Mouse (Mus musculus): Measurements from ENCODE around the gene Lenep. TPM values are rescaled to one million over a fixed set of nuclear protein-coding genes. Genes with fewer than 3 reads are reported as not detected.
"Not testable (repeated sequence)": the region's sequence is repeated elsewhere in the genome, so short reads cannot be mapped to it uniquely, and the experiment has no call there.

The Lenep gene
- total RNA-seq (2021) = under 1 TPM; 0.24 to 0.72 TPM

DNA sequence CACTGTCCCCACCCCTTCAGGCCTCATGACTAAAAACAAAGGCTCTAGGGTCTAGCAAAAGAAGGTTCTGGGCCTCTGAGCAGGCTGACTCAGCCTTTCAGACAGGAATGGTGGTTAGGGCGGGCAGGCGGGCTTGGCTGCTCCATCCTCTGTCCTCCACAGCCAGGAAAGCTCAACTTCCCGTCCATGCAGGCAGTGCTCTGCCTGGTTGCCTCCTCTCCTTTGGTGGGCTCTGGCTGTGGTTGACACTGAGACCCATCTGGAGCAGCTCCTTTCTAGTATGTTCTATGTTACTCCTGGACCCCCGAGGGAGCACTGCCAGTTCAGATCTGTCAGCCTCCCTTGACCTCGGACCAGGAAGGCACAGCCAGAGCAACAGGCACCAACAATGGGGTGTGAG lies at the start of gene Lenep:
Gene Lenep, minus strand, starts transcription at position 101 of the 400 bp plus-strand sequence.
- no peak for DNase-seq
- intact Hi-C loops (cut with DNase I) = no loop called here

DNA sequence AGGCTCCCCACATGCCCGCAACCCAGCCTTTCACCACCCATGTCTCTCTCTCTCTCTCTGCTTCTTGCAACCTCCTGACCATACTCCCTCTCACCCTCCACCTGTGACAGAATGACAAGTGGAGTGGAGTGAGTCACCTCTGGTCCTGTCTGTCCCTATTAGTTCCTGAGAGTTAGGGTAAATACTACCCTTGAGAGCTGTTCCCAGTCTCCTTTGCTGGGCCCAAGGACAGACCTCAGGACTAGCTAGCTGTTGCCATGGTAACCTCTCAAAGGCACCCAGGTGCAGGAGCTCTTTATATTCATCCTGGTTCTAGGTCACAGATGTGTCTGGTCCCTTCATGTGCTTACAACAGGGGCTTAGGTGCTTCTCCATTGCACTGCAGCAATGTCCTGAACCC lies 49.3 kb upstream of the Lenep start:
- intact Hi-C loops (cut with DNase I) = no loop called here

DNA sequence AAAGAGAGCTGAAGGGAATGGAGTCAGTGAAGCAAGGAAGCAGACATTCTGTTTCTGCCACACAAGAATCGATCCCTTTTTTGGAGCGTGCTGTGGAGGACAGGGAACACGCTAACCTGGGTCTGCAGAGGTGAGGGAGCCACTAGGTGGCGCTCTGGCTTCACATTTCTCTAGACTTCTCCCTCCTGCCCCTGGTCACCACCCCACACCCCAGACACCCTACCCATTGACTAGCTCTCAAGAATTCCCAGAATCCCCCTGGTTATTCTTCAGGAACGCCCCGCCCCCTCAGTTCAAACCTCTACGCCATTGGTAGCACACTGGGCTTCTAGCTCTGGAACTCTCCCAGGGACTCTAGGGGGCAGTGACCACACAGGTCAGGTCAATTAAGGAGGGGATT lies 46.9 kb upstream of the Lenep start:
- peak; percentile 74 to 79 for DNase-seq
- intact Hi-C loops (cut with DNase I) = loop anchor here (2.0 to 5.0 kb wide), 2 partner anchors 35 to 52 kb away; no protein-coding TSS in a partner anchor

More for the DNA sequence above, 49.3 kb upstream of the Lenep start:
- DNase-seq = no peak

DNA sequence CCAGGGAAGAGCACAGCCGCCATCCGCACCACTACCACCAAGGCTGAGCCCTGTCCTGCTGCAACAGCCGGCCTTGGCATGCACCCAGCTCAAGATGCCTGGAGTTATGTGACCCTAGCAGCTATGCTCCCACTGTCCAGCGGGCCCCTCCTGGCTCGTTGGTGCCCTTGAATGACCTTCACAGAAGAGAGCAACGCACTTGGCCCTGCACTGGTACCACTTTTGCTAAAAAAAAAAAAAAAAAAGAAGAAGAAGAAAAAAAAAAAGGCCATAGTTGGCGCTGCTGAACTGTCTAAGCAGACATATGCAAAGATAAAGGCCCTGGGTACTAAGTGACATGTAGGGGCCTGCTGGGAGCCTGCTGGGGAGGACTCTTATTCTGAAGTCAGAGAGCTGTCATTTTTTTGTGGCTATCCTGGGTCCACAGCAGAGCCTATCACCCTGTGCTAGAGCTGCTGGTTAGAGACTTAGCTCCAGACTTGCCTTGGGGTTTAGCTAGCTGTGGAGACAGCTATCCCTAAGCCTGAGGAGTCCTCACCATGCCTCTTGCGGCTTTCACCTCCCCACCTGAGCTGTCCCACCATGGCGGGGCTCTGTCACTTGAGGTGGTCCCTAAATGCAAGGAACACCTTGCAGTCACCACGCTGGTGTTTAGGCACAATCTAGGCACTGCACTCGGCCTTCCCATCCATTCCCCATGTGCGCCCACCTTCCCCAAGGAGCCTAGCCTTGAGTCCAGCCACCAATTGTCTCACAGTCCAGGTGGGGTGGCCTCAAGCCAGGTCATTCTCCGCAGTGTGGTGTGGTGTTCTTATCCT lies 46.3 kb upstream of the Lenep start:
- intact Hi-C loops (cut with DNase I) = loop anchor here (2.0 to 5.0 kb wide), 2 partner anchors 36 to 52 kb away; no protein-coding TSS in a partner anchor
- DNase-seq = peak in 1 of 2 experiments; percentile 41

DNA sequence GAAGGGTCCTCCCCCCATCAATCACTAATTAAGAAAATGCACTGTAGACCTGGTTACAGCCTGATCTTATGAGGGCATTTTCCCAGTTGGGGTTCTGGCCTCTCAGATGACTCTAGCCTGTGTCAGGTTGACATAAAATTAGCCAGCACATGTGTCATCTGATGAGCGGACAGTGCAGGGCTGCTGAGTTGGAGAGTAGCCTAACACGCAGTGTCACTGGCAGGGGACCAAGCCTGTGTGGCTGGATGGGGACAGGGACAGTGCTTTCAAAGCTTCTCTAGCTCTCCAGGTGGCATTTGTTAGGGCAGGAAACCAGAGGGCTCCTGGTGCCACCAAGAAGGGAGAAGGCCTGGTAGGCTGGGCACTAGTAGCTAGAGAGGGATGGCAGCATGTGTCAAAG lies 38.1 kb upstream of the Lenep start:
- DNase-seq = no peak
- intact Hi-C loops (cut with DNase I) = no loop called here

DNA sequence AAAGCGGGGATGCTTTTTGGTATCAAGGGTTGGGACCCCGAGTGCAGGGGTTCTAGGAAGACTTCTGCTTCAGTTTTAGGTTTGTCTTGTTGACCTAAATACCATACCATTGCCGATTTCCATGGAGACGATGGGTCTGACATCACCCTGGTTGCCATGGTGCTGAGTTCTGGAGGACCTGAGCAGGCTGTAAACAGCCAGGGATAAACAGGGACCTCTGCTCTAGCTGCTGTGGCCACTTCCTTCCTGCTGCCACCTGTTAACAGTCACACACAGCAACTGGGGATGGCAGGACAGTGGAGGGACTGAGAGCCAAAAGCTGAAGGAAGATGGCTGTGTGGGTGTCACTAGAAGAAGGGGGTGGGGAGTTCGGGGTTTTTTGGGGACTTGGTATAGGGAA lies 34.7 kb upstream of the Lenep start:
- intact Hi-C loops (cut with DNase I) = loop anchor here (2.0 kb wide), 1 partner anchor 16 kb away; no protein-coding TSS in a partner anchor
- no peak for DNase-seq

DNA sequence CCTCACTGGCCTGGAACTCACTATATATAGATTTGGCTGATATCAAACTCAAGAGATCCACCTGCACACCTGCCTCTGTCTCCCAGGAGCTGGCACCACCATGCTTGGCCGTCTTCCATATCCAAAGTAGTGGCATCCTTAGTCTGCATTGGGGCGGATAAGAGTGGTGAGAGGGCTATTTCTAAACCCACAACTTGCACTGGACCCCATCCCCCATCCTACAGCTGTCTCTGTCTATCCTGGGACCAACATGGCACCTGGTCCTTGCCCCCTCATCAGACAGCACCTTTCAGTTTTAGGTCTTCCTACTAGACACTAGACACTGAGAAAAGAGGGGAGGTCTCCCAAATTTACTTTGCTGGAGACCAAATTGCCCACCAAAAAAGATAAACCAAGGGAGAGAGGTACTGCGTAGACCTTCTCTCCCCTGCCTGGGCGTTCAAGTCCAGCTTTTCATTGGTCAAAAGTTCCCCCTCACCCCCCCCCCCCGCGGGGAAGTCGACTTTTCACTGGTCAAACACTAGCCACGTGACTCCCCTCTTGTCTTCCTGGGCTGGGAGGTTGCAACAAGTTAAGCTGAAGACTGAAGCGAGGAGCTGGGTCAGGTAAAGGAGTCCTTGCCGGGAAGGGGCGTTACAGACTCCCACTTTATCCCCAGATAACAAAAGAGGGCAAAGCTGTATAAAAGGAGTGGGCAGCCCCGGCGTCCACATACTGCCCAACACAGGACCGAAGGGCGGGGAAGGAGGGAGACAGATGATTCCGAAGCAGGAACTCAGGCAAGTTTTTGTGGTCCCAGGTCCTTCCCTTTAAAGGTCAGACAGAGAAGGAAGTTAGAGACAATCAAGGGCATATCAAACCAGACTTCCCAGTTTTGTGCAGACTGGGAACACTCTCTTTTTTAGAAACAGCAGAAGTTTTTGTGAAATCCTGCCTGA lies 33.9 kb upstream of the Lenep start, which contains the start of gene Pbxip1:
Gene Pbxip1, plus strand, starts transcription at position 531 of the 938 bp plus-strand sequence.
- intact Hi-C loops (cut with DNase I) = loop anchor here (2.0 kb wide), 1 partner anchor 16 kb away; no protein-coding TSS in a partner anchor
- peak; percentile 63 to 76 for DNase-seq

DNA sequence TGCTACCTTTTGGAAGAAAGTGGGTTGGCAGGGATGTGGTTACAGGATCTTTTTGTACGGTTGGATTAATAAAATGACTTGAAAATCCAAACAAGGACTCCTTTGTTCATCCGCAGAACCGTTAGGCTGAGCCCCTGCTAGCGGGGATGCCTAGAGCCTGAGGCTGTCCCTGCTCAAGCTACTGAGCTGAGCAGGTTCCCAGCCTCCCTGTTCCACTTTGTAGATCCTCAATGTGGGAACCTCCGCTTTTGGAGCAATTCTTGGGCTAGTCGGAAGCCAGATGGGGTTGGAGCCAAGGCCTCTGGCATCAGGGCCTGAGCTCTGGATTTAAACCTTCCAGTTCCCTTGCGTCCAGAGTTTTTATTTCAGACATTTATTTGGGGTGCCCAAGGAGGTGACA lies 32.4 kb upstream of the Lenep start:
- intact Hi-C loops (cut with DNase I) = no loop called here
- no peak for DNase-seq

DNA sequence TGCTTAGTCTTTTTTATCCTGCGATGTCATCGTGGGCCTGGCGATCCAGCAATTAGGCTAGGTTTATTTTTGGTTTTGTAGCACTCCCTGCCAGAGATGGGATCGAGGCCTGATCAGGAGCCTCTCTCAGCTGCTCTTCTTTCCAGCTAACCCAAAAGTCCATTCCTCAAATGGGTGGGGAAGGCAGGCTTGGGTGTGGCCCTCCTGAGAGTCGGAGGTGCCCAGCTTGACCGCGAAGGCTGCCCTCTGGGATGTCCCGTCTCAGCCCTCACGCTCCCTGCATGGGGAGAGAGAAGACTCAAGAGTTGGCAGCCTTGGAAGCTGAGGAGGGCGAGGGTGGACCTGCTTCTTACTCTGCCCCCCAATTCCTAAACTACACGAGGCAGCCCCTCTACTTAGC lies 31.9 kb upstream of the Lenep start:
- intact Hi-C loops (cut with DNase I) = no loop called here
- DNase-seq = no peak

DNA sequence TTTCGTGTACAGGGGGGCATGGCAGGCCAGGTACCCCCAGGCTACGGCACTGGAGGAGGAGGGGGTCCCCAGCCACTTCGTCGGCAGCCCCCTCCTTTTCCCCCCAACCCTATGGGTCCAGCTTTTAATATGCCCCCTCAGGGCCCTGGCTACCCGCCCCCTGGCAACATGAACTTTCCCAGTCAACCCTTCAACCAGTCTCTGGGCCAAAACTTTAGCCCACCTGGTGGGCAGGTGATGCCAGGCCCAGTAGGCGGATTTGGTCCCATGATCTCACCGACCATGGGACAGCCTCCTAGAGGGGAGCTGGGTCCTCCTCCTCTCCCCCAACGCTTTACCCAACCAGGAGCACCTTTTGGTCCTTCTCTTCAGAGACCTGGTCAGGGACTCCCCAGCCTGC lies 30.0 kb upstream of the Lenep start:
- DNase-seq = no peak

DNA sequence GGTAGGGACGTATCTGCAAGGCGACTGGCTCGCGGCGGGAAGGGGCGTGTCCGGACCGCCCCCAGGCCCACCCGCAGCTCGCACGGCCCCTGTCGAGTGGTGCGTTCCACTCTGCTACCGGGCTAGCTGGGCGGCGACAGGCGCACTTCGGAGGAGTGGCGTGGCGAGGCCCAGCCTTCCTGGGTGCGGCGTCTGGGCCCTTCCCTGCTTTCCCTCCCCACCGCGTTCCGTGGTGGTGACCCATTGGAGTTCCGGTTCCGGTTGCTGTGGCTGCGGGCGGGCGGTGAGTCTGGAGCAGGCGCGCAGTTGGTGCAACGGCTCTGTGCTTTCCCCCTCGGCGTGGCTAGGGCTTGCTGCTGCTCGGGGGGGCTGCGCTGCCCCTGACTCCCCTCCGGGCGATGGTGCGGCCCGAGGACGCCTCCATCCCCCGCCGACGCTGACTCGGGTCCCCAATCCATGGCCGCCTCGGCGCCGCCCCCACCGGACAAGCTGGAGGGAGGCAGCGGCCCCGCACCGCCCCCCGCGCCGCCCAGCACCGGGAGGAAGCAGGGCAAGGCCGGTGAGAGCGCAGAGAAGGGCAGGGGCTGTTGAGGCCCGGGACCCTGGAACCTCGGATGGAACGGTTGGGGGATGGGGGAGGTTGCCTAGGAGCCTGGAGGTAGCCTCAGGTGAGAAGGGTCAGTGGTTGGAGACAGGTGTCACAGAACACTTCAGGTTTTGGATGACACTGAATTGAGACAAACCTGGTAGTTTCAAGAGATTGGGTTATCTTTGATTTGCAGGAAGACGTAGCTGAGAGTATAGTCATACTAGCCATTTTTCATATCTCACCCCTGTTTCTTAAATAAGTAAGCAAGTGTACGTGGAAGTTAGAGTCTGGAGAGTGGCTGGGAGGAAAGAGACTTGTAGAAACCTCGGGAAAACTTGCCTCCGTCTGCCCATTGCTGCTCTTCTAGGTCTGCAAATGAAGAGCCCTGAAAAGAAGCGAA lies 27.9 kb upstream of the Lenep start, which contains the start of gene Pygo2:
Gene Pygo2, plus strand, starts transcription at position 44 of the 989 bp plus-strand sequence.
- DNase-seq = peak; percentile 92 to 93
- intact Hi-C loops (cut with DNase I) = no loop called here

More for the DNA sequence above, 30.0 kb upstream of the Lenep start:
- intact Hi-C loops (cut with DNase I) = no loop called here

DNA sequence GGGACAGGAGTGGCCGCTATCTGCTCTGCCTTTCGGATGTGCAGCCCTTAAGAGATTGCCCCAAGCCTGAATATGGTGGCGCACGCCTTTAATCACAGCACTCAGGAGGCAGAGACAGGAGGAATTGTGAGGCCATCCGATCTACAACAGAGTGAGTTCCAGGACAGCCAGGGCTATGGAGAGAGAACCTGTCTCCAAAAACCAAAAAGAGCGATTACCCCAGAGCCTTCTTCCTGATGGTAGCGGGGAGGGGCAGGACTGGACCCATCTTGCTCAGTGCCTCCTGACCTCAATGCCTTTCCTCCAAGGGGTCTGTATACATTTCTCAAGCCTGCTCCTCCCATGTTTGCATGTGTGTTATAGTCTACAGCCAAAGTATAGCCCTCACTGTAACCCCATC lies 26.4 kb upstream of the Lenep start:
- intact Hi-C loops (cut with DNase I); DNase-seq: not testable (repeated sequence)

DNA sequence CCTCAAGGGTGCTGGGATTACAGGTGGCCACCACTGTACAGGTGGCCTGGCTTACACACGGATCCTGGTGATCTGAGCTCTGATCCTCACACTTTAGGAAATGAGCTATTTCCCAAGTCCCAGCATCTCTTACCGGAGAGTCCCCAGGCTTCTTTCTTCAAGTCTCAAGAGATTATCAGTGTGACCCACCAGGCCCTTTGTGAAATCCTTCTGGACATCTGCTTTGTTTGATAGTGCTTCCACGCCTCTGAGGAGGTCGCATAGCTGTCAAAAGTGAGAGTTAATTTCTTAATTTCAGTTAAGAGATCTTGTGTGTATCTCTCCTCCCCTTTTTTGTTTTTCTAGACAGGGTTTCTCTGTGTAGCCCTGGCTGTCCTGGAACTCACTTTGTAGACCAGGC lies 23.3 kb upstream of the Lenep start:
- DNase-seq = no peak
- intact Hi-C loops (cut with DNase I) = no loop called here

DNA sequence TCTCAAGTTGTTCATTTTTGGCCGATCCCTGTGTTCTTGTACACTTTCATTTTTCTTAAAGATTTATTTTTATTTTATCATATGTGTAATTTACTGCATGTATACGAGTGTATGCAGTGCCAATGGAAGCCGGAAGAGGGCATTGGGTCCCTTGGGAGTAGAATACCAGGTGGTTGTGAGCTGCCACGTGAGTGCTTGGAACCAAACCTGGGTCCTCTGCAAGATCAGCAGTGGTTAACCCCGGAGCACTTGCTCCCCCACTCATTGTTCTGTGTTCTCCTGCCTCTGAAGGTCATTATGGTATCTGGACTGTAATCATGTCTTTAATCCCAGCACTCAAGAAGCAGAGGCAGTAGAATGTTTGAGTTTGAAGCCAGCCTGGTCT lies 22.5 kb upstream of the Lenep start:
- DNase-seq = no peak
- intact Hi-C loops (cut with DNase I) = no loop called here

DNA sequence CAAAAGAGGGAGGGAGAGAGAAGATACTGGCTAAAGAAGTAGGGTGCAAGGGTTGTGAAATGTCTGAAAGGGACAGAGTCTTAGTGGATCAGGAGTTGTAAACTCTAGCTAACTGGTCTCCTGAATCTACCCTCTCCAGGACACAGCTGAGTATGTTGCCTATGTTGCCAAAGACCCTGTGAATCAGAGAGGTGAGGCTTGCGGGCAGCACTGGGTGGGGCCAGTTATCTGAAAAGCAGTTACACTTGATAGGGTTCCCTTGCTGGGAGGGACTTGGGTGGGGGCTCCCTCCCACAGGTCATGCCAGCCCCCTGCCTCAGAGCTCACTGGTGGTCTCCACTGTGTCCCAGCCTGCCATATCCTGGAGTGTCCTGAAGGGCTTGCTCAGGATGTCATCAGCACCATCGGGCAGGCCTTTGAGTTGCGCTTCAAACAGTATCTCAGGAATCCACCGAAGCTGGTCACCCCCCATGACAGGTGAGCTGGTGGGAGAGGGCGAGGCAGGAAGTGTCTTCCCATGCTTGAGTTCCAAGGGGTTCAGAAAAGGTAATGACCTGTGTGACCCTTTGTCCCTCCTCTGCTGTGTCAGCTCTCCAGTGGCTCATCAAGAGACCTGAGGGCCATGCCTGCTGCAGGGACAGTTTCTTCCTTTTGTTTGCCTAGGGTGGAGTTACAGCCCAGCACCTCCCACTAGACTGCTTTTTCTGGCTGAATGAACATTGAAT lies 22.0 kb upstream of the Lenep start:
- intact Hi-C loops (cut with DNase I) = no loop called here
- DNase-seq = no peak

DNA sequence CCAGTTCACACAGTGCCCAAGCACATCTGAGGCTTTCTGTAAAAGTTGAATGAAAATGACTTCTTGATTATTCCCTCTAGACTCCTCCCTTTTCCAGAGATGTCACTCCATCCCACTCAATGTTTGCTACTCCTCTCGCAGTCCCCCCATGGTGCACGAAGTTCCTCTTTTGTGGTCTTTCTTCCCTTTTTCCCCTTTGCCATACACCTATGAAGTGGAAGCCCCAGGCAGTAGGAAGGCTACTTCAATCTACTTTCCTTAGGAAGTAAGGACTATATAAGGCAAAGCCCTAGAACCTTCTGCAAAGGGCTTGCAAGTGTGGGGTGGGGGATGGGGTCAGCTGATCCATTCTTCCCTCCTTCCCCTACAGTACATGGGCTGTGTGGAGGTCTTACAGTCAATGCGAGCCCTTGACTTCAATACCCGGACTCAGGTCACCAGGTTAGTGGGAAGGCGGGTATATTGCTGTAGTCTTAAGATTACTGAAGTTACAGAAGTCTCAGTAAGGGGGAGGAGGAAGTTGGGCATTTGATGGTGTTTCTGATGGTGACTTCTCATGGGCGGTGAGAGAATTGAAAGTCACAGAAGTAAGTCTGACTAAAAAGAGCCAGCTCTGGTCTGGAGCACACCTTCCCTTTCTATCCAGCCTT lies 20.1 kb upstream of the Lenep start:
- intact Hi-C loops (cut with DNase I) = no loop called here
- DNase-seq = no peak

DNA sequence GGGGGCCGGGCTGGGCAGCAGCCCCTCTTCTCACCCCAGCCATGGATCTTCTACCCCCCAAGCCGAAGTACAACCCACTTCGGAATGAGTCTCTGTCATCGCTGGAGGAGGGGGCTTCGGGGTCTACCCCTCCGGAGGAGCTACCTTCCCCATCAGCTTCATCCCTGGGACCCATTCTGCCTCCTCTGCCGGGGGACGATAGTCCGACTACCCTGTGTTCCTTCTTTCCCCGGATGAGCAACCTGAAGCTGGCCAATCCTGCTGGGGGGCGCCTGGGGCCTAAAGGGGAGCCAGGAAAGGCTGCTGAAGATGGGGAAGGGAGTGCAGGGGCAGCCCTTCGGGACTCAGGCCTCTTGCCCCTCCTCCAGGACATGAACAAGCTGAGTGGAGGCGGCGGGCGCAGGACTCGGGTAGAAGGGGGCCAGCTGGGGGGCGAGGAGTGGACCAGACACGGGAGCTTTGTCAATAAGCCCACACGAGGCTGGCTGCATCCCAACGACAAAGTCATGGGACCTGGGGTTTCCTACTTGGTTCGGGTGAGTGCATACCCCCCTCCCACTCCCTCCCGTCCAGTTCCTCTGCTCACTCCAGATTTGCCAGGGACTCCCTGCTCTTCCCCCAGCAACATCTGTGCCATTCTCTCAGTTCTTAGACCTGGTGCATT lies 19.3 kb upstream of the Lenep start:
- no peak for DNase-seq
- intact Hi-C loops (cut with DNase I) = loop anchor here (2.0 kb wide), 1 partner anchor 15 kb away; the partner anchor contains the start of gene Pbxip1
